Mouse (Mus musculus) right cerebral cortex, adult 18-20 months (tissue): ENCODE data around the gene Gm49358.

Experiments used
- DNase-seq: peaks from one replicate; pipeline ENCODE4 v3.0.0; 2022; ENCODE audit warnings: mixed read lengths

Gm49358 gene

GRCm38 (mm10) chr10:86878721-86879120 is 114.9 kb downstream of the Gm49358 start:
- DNase-seq, result no peak

DNA sequence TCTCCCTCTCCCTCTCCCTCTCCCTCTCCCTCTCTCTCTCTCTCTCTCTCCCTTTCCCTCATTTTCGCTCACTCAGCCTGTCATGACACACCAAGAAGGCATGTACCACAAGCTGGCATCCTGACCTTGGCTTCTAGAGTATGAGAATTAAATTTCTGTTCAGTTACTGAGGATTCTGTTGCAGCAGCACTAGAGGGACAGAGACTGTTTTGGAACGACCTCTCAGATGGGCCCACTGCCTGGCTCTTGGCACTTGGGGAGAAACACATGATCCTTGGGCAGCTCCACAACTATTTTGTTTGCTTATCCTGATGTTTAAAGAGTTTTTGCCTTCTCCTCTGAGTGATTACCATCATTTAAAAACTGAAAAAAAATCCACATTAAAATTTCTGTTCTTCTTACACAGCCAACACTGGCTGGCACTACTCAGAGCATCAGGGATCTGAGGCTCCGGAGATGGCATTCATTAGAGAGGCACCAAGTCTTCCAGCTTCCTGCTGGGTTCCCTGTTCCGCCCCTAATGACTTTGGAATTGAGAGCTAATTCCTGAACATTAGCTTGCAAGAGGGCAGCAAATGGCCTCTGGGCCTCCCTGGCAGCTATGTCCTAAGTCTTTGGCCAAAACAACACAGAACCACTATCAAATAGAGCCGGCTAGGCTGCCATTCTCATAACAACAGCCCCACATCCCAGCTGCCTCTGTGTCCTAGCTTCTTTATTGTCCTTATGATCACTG is 116.5 kb downstream of the Gm49358 start:
- no peak for DNase-seq

DNA sequence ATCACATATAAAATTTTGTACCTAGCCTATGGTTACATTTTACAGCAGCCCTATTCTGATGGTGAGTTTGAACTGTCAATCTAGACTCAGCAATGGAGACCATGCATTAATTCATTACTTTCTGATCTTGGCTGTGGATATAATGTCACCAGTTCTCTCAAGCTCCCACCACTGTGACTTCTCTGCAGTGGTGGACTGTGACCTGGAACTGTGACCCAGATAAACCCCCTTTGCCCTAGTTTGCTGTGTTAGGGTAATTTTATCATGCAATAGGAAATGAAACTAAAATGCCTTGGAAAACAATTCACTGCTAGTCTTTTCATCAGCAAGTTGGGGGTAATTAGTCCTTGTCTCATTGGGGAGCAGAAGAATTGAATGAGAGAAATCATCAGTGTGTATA is 117.7 kb downstream of the Gm49358 start:
- no peak for DNase-seq
